Mouse (Mus musculus): ENCODE data around the gene Rbm19. TPM values are rescaled to one million over a fixed set of nuclear protein-coding genes. Genes with fewer than 3 reads are reported as not detected.
"Not testable (repeated sequence)": the region's sequence is repeated elsewhere in the genome, so short reads cannot be mapped to it uniquely, and the experiment has no call there.

Rbm19 gene
- polyA plus RNA-seq, 1 experiment, result 8.3 TPM

GRCm38 (mm10) chr5:120102732-120103131 lies 13.5 kb upstream of the Rbm19 start:
- Histone ChIP-seq H3K4me3 (ENCODE audit: insufficient read depth, low read length) (no peak overlapping the region), H3K27ac (ENCODE audit: insufficient read depth, low read length) (no peak overlapping the region), H3K4me1 (ENCODE audit: control insufficient read depth, insufficient read depth, low read length) (no peaks in the 10 kb centered on the region)
- TF ChIP-seq CTCF (IDR thresholded peaks at IDR 0.05; ENCODE audit: extremely low read depth, insufficient read depth, low read length), result peak; percentile 100
- no peak for TF ChIP-seq POLR2A (IDR thresholded peaks at IDR 0.05; ENCODE audit: extremely low read depth, insufficient read depth, low read length)

- Histone ChIP-seq H3K27ac (ENCODE audit: insufficient read depth, low read length) (no peak overlapping the region), H3K4me1 (ENCODE audit: control insufficient read depth, insufficient read depth, low read length) (no peaks in the 10 kb centered on the region), H3K4me3 (ENCODE audit: insufficient read depth, low read length) (no peak overlapping the region)
- TF ChIP-seq POLR2A (IDR thresholded peaks at IDR 0.05; ENCODE audit: extremely low read depth, insufficient read depth, low read length), result no peak
- no peak for TF ChIP-seq CTCF (IDR thresholded peaks at IDR 0.05; ENCODE audit: extremely low read depth, insufficient read depth, low read length)
Observed at GRCm38 (mm10) chr5:120103458-120103857, 12.8 kb upstream of the Rbm19 start.

- TF ChIP-seq CTCF (IDR thresholded peaks at IDR 0.05; ENCODE audit: extremely low read depth, insufficient read depth, low read length) (peak; percentile 83), POLR2A (IDR thresholded peaks at IDR 0.05; ENCODE audit: extremely low read depth, insufficient read depth, low read length) (no peak)
- H3K4me1 ChIP-seq (ENCODE audit: control insufficient read depth, insufficient read depth, low read length), result no peaks in the 10 kb centered on the region
- H3K4me3 ChIP-seq (ENCODE audit: insufficient read depth, low read length), result no peak overlapping the region
- no peak overlapping the region for H3K27ac ChIP-seq (ENCODE audit: insufficient read depth, low read length)
Observed at GRCm38 (mm10) chr5:120106424-120107073, 9.7 kb upstream of the Rbm19 start.

GRCm38 (mm10) chr5:120114361-120114760 lies 1.9 kb upstream of the Rbm19 start:
- Histone ChIP-seq H3K4me1 (ENCODE audit: control insufficient read depth, insufficient read depth, low read length) (peaks cover 2% of the 10 kb centered on the region; the same call in 1 of the 2 replicates), H3K4me3 (ENCODE audit: insufficient read depth, low read length) (no peak overlapping the region), H3K27ac (ENCODE audit: insufficient read depth, low read length) (no peak overlapping the region)
- TF ChIP-seq POLR2A (IDR thresholded peaks at IDR 0.05; ENCODE audit: extremely low read depth, insufficient read depth, low read length) (no peak), CTCF (IDR thresholded peaks at IDR 0.05; ENCODE audit: extremely low read depth, insufficient read depth, low read length) (no peak)

GRCm38 (mm10) chr5:120117161-120117560 lies 896 bp downstream of the Rbm19 start:
- peak overlapping the region; percentile 73; the same call in 1 of the 2 replicates for H3K4me3 ChIP-seq (ENCODE audit: insufficient read depth, low read length)
- not testable (repeated sequence) for H3K27ac ChIP-seq (ENCODE audit: insufficient read depth, low read length); H3K4me1 ChIP-seq (ENCODE audit: control insufficient read depth, insufficient read depth, low read length)

- Histone ChIP-seq H3K4me1 (ENCODE audit: control insufficient read depth, insufficient read depth, low read length) (no peaks in the 10 kb centered on the region), H3K27ac (ENCODE audit: insufficient read depth, low read length) (no peak overlapping the region), H3K4me3 (ENCODE audit: insufficient read depth, low read length) (no peak overlapping the region)
- no peak for TF ChIP-seq POLR2A (IDR thresholded peaks at IDR 0.05; ENCODE audit: extremely low read depth, insufficient read depth, low read length)
- no peak for TF ChIP-seq CTCF (IDR thresholded peaks at IDR 0.05; ENCODE audit: extremely low read depth, insufficient read depth, low read length)
Observed at GRCm38 (mm10) chr5:120124881-120125690, 8.8 kb downstream of the Rbm19 start.

- no peaks in the 10 kb centered on the region for H3K4me1 ChIP-seq (ENCODE audit: control insufficient read depth, insufficient read depth, low read length)
- TF ChIP-seq CTCF (IDR thresholded peaks at IDR 0.05; ENCODE audit: extremely low read depth, insufficient read depth, low read length), result peak; percentile 64
- TF ChIP-seq POLR2A (IDR thresholded peaks at IDR 0.05; ENCODE audit: extremely low read depth, insufficient read depth, low read length), result no peak
- H3K27ac ChIP-seq (ENCODE audit: insufficient read depth, low read length), result no peak overlapping the region
Observed at GRCm38 (mm10) chr5:120127641-120128040, 11.4 kb downstream of the Rbm19 start.

GRCm38 (mm10) chr5:120128511-120128910 lies 12.2 kb downstream of the Rbm19 start:
- no peak for TF ChIP-seq POLR2A (IDR thresholded peaks at IDR 0.05; ENCODE audit: extremely low read depth, insufficient read depth, low read length)
- TF ChIP-seq CTCF (IDR thresholded peaks at IDR 0.05; ENCODE audit: extremely low read depth, insufficient read depth, low read length), result no peak
- Histone ChIP-seq H3K4me3 (ENCODE audit: insufficient read depth, low read length) (no peak overlapping the region), H3K27ac (ENCODE audit: insufficient read depth, low read length) (no peak overlapping the region), H3K4me1 (ENCODE audit: control insufficient read depth, insufficient read depth, low read length) (no peaks in the 10 kb centered on the region)

More at GRCm38 (mm10) chr5:120127641-120128040, 11.4 kb downstream of the Rbm19 start:
- no peak overlapping the region for H3K4me3 ChIP-seq (ENCODE audit: insufficient read depth, low read length)

GRCm38 (mm10) chr5:120129070-120129469 lies 12.8 kb downstream of the Rbm19 start:
- H3K27ac ChIP-seq (ENCODE audit: insufficient read depth, low read length), result no peak overlapping the region
- no peaks in the 10 kb centered on the region for H3K4me1 ChIP-seq (ENCODE audit: control insufficient read depth, insufficient read depth, low read length)
- H3K4me3 ChIP-seq (ENCODE audit: insufficient read depth, low read length), result no peak overlapping the region
- TF ChIP-seq POLR2A (IDR thresholded peaks at IDR 0.05; ENCODE audit: extremely low read depth, insufficient read depth, low read length) (no peak), CTCF (IDR thresholded peaks at IDR 0.05; ENCODE audit: extremely low read depth, insufficient read depth, low read length) (no peak)

- no peaks in the 10 kb centered on the region for H3K4me1 ChIP-seq (ENCODE audit: control insufficient read depth, insufficient read depth, low read length)
- TF ChIP-seq CTCF (IDR thresholded peaks at IDR 0.05; ENCODE audit: extremely low read depth, insufficient read depth, low read length) (no peak), POLR2A (IDR thresholded peaks at IDR 0.05; ENCODE audit: extremely low read depth, insufficient read depth, low read length) (no peak)
- no peak overlapping the region for H3K4me3 ChIP-seq (ENCODE audit: insufficient read depth, low read length)
- no peak overlapping the region for H3K27ac ChIP-seq (ENCODE audit: insufficient read depth, low read length)
Observed at GRCm38 (mm10) chr5:120129761-120130160, 13.5 kb downstream of the Rbm19 start.
